Comparison of ENCODE assay signal across 23 mouse cellular contexts in genomic region chr6:58691584-58691983, GRCm38 (mm10).
DNase-seq lines count a peak whose midpoint lies in the region; ATAC-seq and TF ChIP-seq lines count a peak whose summit lies in the region.
"Had no signal": no experiment of that assay in that cellular context is flagged by ENCODE, and none has a peak within 500 bp of the region (broad histone marks: within the 10 kb centered on the region; RNA-seq: fewer than 3 reads in every experiment).

No protein-coding gene starts in this region.

- H3K36me3 ChIP-seq in embryonic facial prominence, embryonic 14.5 days (ENCODE audit: control insufficient read depth, insufficient read depth, low read length) = 0 out of 2 replicates have a peak, but pooled peaks cover 4% of the 10 kb centered on the region
- H3K36me3 ChIP-seq in embryonic facial prominence, embryonic 10.5 days (replicated peaks) = peaks cover 14% of the 10 kb centered on the region
- peaks cover 6% of the 10 kb centered on the region; the same call in 1 of the 2 replicates for H3K36me3 ChIP-seq in kidney, embryonic 16.5 days (ENCODE audit: insufficient read depth, low read length)
- peaks cover 4% of the 10 kb centered on the region; the same call in 1 of the 2 replicates for H3K36me3 ChIP-seq in lung, embryonic 16.5 days (ENCODE audit: control insufficient read depth, insufficient read depth, low read length)
- H3K36me3 ChIP-seq: hindbrain, embryonic 12.5 days; neural tube, embryonic 12.5 days had no signal

- no peak overlapping the region for H3K27ac ChIP-seq in embryonic facial prominence, embryonic 14.5 days (replicated peaks; ENCODE audit: low read depth, low read length)
- H3K27ac ChIP-seq in embryonic facial prominence, embryonic 10.5 days (replicated peaks) = no peak overlapping the region
- H3K27ac ChIP-seq in kidney, embryonic 16.5 days (ENCODE audit: low read length) = no peak overlapping the region
- H3K27ac ChIP-seq in lung, embryonic 16.5 days (ENCODE audit: low read length) = no peak overlapping the region
- H3K27ac ChIP-seq: forebrain, embryonic 13.5 days; hindbrain, embryonic 12.5 days; left cerebral cortex, adult 2 months; liver, embryonic 12.5 days; midbrain, embryonic 10.5 days; neural tube, embryonic 12.5 days had no signal

- DNase-seq in embryonic facial prominence, embryonic 14.5 days (ENCODE audit: low spot score) = peak; percentile 1
- DNase-seq in embryonic facial prominence, embryonic 10.5 days (ENCODE audit: low spot score) = no peak
- DNase-seq in kidney, postnatal 36 days = no peak
- DNase-seq in lung, adult 2 months = no peak
- peak; percentile 1 for DNase-seq in embryo, embryonic 10.5 days (ENCODE audit: low spot score)
- DNase-seq in Muller cell, postnatal 12 days (ENCODE audit: inconsistent ontology term) = no peak
- DNase-seq: adrenal gland, postnatal 10 days; cerebellum, postnatal 10 days; kidney, postnatal 14 days; layer of hippocampus, adult 9-11 months; left cerebral cortex, postnatal 4 days; thymus, adult 2 months had no signal

- no peak overlapping the region for H3K4me2 ChIP-seq in embryonic facial prominence, embryonic 14.5 days (ENCODE audit: low read depth, low read length)
- no peak overlapping the region for H3K4me2 ChIP-seq in kidney, embryonic 16.5 days (replicated peaks; ENCODE audit: low read depth, low read length)
- no peak overlapping the region for H3K4me2 ChIP-seq in lung, embryonic 16.5 days (ENCODE audit: low read depth, low read length)
- H3K4me2 ChIP-seq: forebrain, embryonic 13.5 days; heart, embryonic 11.5 days; hindbrain, embryonic 12.5 days; liver, embryonic 12.5 days; neural tube, embryonic 12.5 days had no signal

- H3K9me3 ChIP-seq in embryonic facial prominence, embryonic 14.5 days (ENCODE audit: control insufficient read depth, low read length) = no peaks in the 10 kb centered on the region
- H3K9me3 ChIP-seq in embryonic facial prominence, embryonic 10.5 days = no peaks in the 10 kb centered on the region
- no peaks in the 10 kb centered on the region for H3K9me3 ChIP-seq in kidney, embryonic 16.5 days (ENCODE audit: low read length)
- no peaks in the 10 kb centered on the region for H3K9me3 ChIP-seq in lung, embryonic 16.5 days (ENCODE audit: control insufficient read depth, low read length)
- H3K9me3 ChIP-seq: forebrain, embryonic 13.5 days; hindbrain, embryonic 12.5 days; liver, embryonic 12.5 days; midbrain, embryonic 10.5 days; neural tube, embryonic 12.5 days had no signal

- H3K4me1 ChIP-seq in embryonic facial prominence, embryonic 14.5 days (ENCODE audit: control insufficient read depth, insufficient read depth, low read length) = no peaks in the 10 kb centered on the region
- H3K4me1 ChIP-seq in embryonic facial prominence, embryonic 10.5 days = no peaks in the 10 kb centered on the region
- no peaks in the 10 kb centered on the region for H3K4me1 ChIP-seq in kidney, embryonic 16.5 days (ENCODE audit: insufficient read depth, low read length)
- no peaks in the 10 kb centered on the region for H3K4me1 ChIP-seq in lung, embryonic 16.5 days (replicated peaks; ENCODE audit: control insufficient read depth, insufficient read depth, low read length)
- no peaks in the 10 kb centered on the region for H3K4me1 ChIP-seq in lung, adult 2 months (ENCODE audit: control insufficient read depth, insufficient read depth, low read length)
- H3K4me1 ChIP-seq: forebrain, embryonic 13.5 days; hindbrain, embryonic 12.5 days; liver, embryonic 12.5 days; midbrain, embryonic 10.5 days; neural tube, embryonic 12.5 days had no signal

- H3K27me3 ChIP-seq in embryonic facial prominence, embryonic 14.5 days (replicated peaks; ENCODE audit: control insufficient read depth, insufficient read depth, low read length) = no peaks in the 10 kb centered on the region
- no peaks in the 10 kb centered on the region for H3K27me3 ChIP-seq in embryonic facial prominence, embryonic 10.5 days (replicated peaks; ENCODE audit: low read depth, poor library complexity, severe bottlenecking)
- H3K27me3 ChIP-seq in kidney, embryonic 16.5 days (ENCODE audit: insufficient read depth, low read length) = no peaks in the 10 kb centered on the region
- H3K27me3 ChIP-seq in lung, embryonic 16.5 days (ENCODE audit: control insufficient read depth, insufficient read depth, low read depth, low read length) = no peaks in the 10 kb centered on the region
- H3K27me3 ChIP-seq: forebrain, embryonic 13.5 days; hindbrain, embryonic 12.5 days; liver, embryonic 12.5 days; neural tube, embryonic 12.5 days had no signal

- no peak for ATAC-seq in embryonic facial prominence, embryonic 14.5 days (ENCODE audit: low read depth)
- ATAC-seq in kidney, embryonic 16.5 days (ENCODE audit: low FRiP score, low TSS enrichment) = 0 out of 2 replicates have a peak, but pooled peaks have one; percentile 27
- ATAC-seq in lung, embryonic 16.5 days (ENCODE audit: low read depth) = peak; percentile 65
- ATAC-seq: activated CD4-positive, CD25-positive, alpha-beta regulatory T cell, adult 4 months; CD4-positive, CD25-positive, alpha-beta regulatory T cell, adult 4 months; forebrain, embryonic 13.5 days; liver, embryonic 12.5 days had no signal

- no peak for TF ChIP-seq POLR2A in lung, adult 2 months (IDR thresholded peaks at IDR 0.05; ENCODE audit: borderline replicate concordance, extremely low read depth, low read depth, low read length)

- 70% methylated on average over 2 of the region's 2 CpGs for WGBS in embryonic facial prominence, embryonic 14.5 days
- 80% methylated on average over 2 of the region's 2 CpGs for WGBS in embryonic facial prominence, embryonic 10.5 days
- WGBS in kidney, embryonic 16.5 days = 55% methylated on average over 2 of the region's 2 CpGs
- 58% methylated on average over 2 of the region's 2 CpGs for WGBS in lung, embryonic 16.5 days
- WGBS in lung, adult 2 months = 70% methylated on average over 2 of the region's 2 CpGs

- no peak overlapping the region for H3K9ac ChIP-seq in embryonic facial prominence, embryonic 14.5 days (ENCODE audit: low read depth, low read length)
- no peak overlapping the region for H3K9ac ChIP-seq in kidney, embryonic 16.5 days (replicated peaks; ENCODE audit: low read length)
- no peak overlapping the region for H3K9ac ChIP-seq in lung, embryonic 16.5 days (ENCODE audit: low read length)
- H3K9ac ChIP-seq: forebrain, embryonic 13.5 days; hindbrain, embryonic 12.5 days; liver, embryonic 12.5 days; neural tube, embryonic 12.5 days had no signal

- TF ChIP-seq CTCF in lung, adult 2 months (IDR thresholded peaks at IDR 0.05; ENCODE audit: insufficient read depth, low read length) = no peak

- H3K4me3 ChIP-seq in embryonic facial prominence, embryonic 14.5 days (ENCODE audit: low read depth, low read length) = no peak overlapping the region
- H3K4me3 ChIP-seq in embryonic facial prominence, embryonic 10.5 days = no peak overlapping the region
- H3K4me3 ChIP-seq in kidney, embryonic 16.5 days (ENCODE audit: low read length) = no peak overlapping the region
- H3K4me3 ChIP-seq in lung, embryonic 16.5 days (ENCODE audit: low read length) = no peak overlapping the region
- H3K4me3 ChIP-seq in lung, adult 2 months (replicated peaks; ENCODE audit: extremely low read depth, low read depth, low read length) = no peak overlapping the region
- H3K4me3 ChIP-seq: forebrain, embryonic 13.5 days; hindbrain, embryonic 12.5 days; left cerebral cortex, adult 2 months; liver, embryonic 12.5 days; midbrain, embryonic 10.5 days; neural tube, embryonic 12.5 days had no signal

Comparison
In these comparisons a context has a peak if more than half of its experiments do, and no peak if none do; other contexts are left out.
1. DNase-seq: peak in embryonic facial prominence, embryonic 14.5 days (single experiment) and embryo, embryonic 10.5 days (single experiment); none in embryonic facial prominence, embryonic 10.5 days (single experiment), kidney, postnatal 36 days (0 of 2), lung, adult 2 months (single experiment) and Muller cell, postnatal 12 days (single experiment).